Mouse (Mus musculus): ENCODE measurements around the gene Mapk8ip1. TPM values are rescaled to one million over a fixed set of nuclear protein-coding genes. Genes with fewer than 3 reads are reported as not detected.

The Mapk8ip1 gene
- polyA plus RNA-seq, 1 experiment from 2014 or later = 22.0 TPM

GRCm38 (mm10) chr2:92370375-92370774 lies 30.7 kb downstream of the Mapk8ip1 start:
- WGBS = 11% methylated on average over 19 of the region's 19 CpGs

GRCm38 (mm10) chr2:92367383-92368029 lies 33.6 kb downstream of the Mapk8ip1 start:
- no peak overlapping the region for H3K27ac ChIP-seq
- H3K9me3 ChIP-seq = no peaks in the 10 kb centered on the region
- H3K9ac ChIP-seq = no peak overlapping the region
- ATAC-seq (ENCODE audit: insufficient number of reproducible peaks, insufficient read depth, low FRiP score, low TSS enrichment, low read depth) = no peak
- 44% methylated on average over 20 of the region's 20 CpGs for WGBS
- H3K4me1 ChIP-seq = peaks cover 27% of the 10 kb centered on the region
- H3K36me3 ChIP-seq = peaks cover 37% of the 10 kb centered on the region
- peaks cover 37% of the 10 kb centered on the region for H3K27me3 ChIP-seq
- no peak overlapping the region for H3K4me2 ChIP-seq
- H3K4me3 ChIP-seq = no peak overlapping the region

More at GRCm38 (mm10) chr2:92370375-92370774, 30.7 kb downstream of the Mapk8ip1 start:
- Histone ChIP-seq H3K27ac (no peak overlapping the region), H3K27me3 (peaks cover 43% of the 10 kb centered on the region), H3K4me2 (peak overlapping the region; percentile 91), H3K4me1 (peaks cover 44% of the 10 kb centered on the region), H3K9ac (peak overlapping the region; percentile 73), H3K9me3 (no peaks in the 10 kb centered on the region), H3K36me3 (peaks cover 13% of the 10 kb centered on the region), H3K4me3 (peak overlapping the region; percentile 54)
- ATAC-seq (ENCODE audit: insufficient number of reproducible peaks, insufficient read depth, low FRiP score, low TSS enrichment, low read depth) = no peak

DNA sequence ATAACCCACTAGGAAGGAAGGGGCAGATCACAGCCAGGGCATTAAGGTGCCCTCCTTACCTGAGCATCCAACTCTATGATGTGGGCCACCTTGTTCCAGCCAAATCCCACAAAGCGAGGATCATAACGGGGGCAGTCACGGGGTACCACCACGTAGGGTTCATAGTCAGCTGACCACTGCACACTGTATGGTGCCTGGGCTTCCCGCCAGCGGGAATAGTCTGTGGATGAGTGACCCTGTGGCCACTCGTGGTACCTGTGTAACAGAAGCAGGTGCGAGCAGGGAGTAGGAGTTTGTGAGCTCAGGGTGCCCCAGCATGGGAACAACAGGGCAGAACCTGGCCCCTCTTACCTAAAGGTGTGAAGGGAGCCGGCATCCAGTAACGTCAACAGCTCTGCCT lies 35.5 kb downstream of the Mapk8ip1 start:
- 91% methylated on average over 10 of the region's 10 CpGs for WGBS
- peaks cover 50% of the 10 kb centered on the region for H3K36me3 ChIP-seq

DNA sequence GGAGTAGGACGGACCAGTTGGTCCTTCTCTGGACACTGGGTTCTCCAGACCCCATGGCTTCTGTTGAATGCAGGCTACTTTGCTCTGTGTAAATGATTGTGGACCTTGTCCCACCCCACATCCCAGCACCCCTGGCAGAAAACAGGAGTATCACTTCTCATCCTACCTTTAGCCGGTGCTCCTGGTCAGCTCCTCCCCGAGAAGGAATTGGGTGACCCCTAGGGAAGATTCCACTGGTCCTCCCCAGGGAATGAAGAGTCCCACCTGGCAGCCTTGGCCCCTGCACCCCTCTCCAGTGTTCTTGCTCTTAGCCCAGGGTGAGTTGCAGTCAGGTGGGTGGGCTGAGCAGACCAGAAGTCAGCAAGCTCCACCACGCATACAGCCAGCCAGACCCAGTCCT lies 37.0 kb downstream of the Mapk8ip1 start:
- Histone ChIP-seq H3K36me3 (peaks cover 65% of the 10 kb centered on the region), H3K9ac (no peak overlapping the region), H3K9me3 (no peaks in the 10 kb centered on the region), H3K27ac (no peak overlapping the region), H3K4me1 (no peaks in the 10 kb centered on the region), H3K27me3 (peaks cover 3% of the 10 kb centered on the region; the same call in 1 of the 2 replicates), H3K4me2 (no peak overlapping the region), H3K4me3 (no peak overlapping the region)
- WGBS = 85% methylated on average over 4 of the region's 4 CpGs
- ATAC-seq (ENCODE audit: insufficient number of reproducible peaks, insufficient read depth, low FRiP score, low TSS enrichment, low read depth) = no peak

More for the DNA sequence above, 35.5 kb downstream of the Mapk8ip1 start:
- H3K27me3 ChIP-seq = peaks cover 18% of the 10 kb centered on the region
- no peak overlapping the region for H3K9ac ChIP-seq
- no peak for ATAC-seq (ENCODE audit: insufficient number of reproducible peaks, insufficient read depth, low FRiP score, low TSS enrichment, low read depth)
- H3K4me2 ChIP-seq = no peak overlapping the region
- no peak overlapping the region for H3K4me3 ChIP-seq
- H3K27ac ChIP-seq = no peak overlapping the region
- H3K9me3 ChIP-seq = no peaks in the 10 kb centered on the region
- H3K4me1 ChIP-seq = peaks cover 8% of the 10 kb centered on the region

- H3K36me3 ChIP-seq = peaks cover 79% of the 10 kb centered on the region
- no peak overlapping the region for H3K4me3 ChIP-seq
- ATAC-seq (ENCODE audit: insufficient number of reproducible peaks, insufficient read depth, low FRiP score, low TSS enrichment, low read depth) = no peak
- H3K9ac ChIP-seq = no peak overlapping the region
- no peaks in the 10 kb centered on the region for H3K4me1 ChIP-seq
- H3K27me3 ChIP-seq = no peaks in the 10 kb centered on the region
- H3K9me3 ChIP-seq = no peaks in the 10 kb centered on the region
- peak overlapping the region; percentile 60 for H3K27ac ChIP-seq
- 88% methylated on average over 6 of the region's 6 CpGs for WGBS
- H3K4me2 ChIP-seq = no peak overlapping the region
These were observed 38.4 kb downstream of the Mapk8ip1 start for GRCm38 (mm10) chr2:92362571-92363228.

- H3K4me2 ChIP-seq = no peak overlapping the region
- no peaks in the 10 kb centered on the region for H3K4me1 ChIP-seq
- no peak overlapping the region for H3K4me3 ChIP-seq
- 75% methylated on average over 8 of the region's 8 CpGs for WGBS
- no peak overlapping the region for H3K27ac ChIP-seq
- no peak overlapping the region for H3K9ac ChIP-seq
- no peak for ATAC-seq (ENCODE audit: insufficient number of reproducible peaks, insufficient read depth, low FRiP score, low TSS enrichment, low read depth)
- no peaks in the 10 kb centered on the region for H3K27me3 ChIP-seq
- H3K9me3 ChIP-seq = no peaks in the 10 kb centered on the region
- peaks cover 88% of the 10 kb centered on the region for H3K36me3 ChIP-seq
These were observed 39.3 kb downstream of the Mapk8ip1 start for GRCm38 (mm10) chr2:92361795-92362194.

- Histone ChIP-seq H3K27ac (no peak overlapping the region), H3K9me3 (no peaks in the 10 kb centered on the region), H3K9ac (no peak overlapping the region), H3K27me3 (no peaks in the 10 kb centered on the region), H3K4me2 (no peak overlapping the region), H3K4me3 (no peak overlapping the region), H3K4me1 (no peaks in the 10 kb centered on the region), H3K36me3 (peaks cover 88% of the 10 kb centered on the region)
- WGBS = 23% methylated on average over 12 of the region's 12 CpGs
- no peak for ATAC-seq (ENCODE audit: insufficient number of reproducible peaks, insufficient read depth, low FRiP score, low TSS enrichment, low read depth)
These were observed 40.2 kb downstream of the Mapk8ip1 start for GRCm38 (mm10) chr2:92360893-92361292.

GRCm38 (mm10) chr2:92360186-92360823 lies 40.8 kb downstream of the Mapk8ip1 start:
- Histone ChIP-seq H3K27ac (no peak overlapping the region), H3K4me1 (no peaks in the 10 kb centered on the region), H3K27me3 (no peaks in the 10 kb centered on the region), H3K4me2 (no peak overlapping the region), H3K4me3 (no peak overlapping the region), H3K9ac (no peak overlapping the region), H3K36me3 (peaks cover 86% of the 10 kb centered on the region), H3K9me3 (no peaks in the 10 kb centered on the region)
- WGBS = 63% methylated on average over 25 of the region's 25 CpGs
- ATAC-seq (ENCODE audit: insufficient number of reproducible peaks, insufficient read depth, low FRiP score, low TSS enrichment, low read depth) = no peak

GRCm38 (mm10) chr2:92359301-92359700 lies 41.8 kb downstream of the Mapk8ip1 start:
- Histone ChIP-seq H3K4me3 (no peak overlapping the region), H3K27ac (no peak overlapping the region), H3K9ac (no peak overlapping the region), H3K9me3 (no peaks in the 10 kb centered on the region), H3K27me3 (no peaks in the 10 kb centered on the region), H3K36me3 (peaks cover 84% of the 10 kb centered on the region), H3K4me2 (no peak overlapping the region), H3K4me1 (no peaks in the 10 kb centered on the region)
- ATAC-seq (ENCODE audit: insufficient number of reproducible peaks, insufficient read depth, low FRiP score, low TSS enrichment, low read depth) = no peak
- WGBS = 89% methylated on average over 2 of the region's 2 CpGs

DNA sequence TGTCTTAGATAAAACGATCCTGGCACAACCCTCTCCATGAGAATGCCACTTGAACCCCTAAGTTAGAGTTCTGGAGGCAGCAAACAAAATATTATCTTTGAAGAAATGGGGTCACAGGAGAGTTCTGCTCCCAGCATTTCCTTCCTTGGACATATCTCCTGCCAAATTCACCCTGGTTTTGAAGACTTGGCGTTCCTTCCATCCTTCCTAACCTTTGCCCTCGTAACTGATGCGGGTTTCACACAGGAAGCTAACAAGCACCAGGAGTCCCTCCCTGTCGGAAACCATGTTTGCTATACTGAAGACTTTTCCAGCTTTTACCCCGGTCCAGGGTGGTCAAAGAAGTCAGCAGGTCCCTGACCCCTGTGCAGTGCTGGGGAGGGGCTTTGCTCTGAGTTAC lies 46.8 kb downstream of the Mapk8ip1 start:
- H3K36me3 ChIP-seq = peaks cover 79% of the 10 kb centered on the region
- H3K4me2 ChIP-seq = no peak overlapping the region
- no peak overlapping the region for H3K9ac ChIP-seq
- H3K27ac ChIP-seq = no peak overlapping the region
- no peaks in the 10 kb centered on the region for H3K27me3 ChIP-seq
- H3K9me3 ChIP-seq = no peaks in the 10 kb centered on the region
- 55% methylated on average over 6 of the region's 6 CpGs for WGBS
- no peak overlapping the region for H3K4me3 ChIP-seq
- H3K4me1 ChIP-seq = no peaks in the 10 kb centered on the region
- no peak for ATAC-seq (ENCODE audit: insufficient number of reproducible peaks, insufficient read depth, low FRiP score, low TSS enrichment, low read depth)

DNA sequence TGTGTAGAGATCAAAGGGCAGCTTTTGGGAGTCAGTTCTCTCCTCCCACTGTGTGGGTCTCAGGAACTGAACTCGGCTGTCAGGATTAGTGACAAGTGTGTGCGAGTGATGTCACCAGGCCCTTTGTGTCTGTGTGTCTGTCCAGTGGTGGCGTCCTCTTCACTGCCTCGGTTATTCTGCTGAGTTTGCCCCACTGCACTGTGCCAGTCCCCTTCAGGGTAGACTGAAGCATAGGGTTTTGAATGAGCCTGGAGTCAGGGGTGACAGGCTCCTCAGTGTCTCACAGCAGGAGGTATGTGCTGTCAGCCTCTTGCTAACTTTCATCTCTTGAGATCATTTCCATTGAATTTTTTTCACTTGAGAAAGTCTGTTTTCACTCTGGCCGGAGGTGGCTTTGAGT lies 47.7 kb downstream of the Mapk8ip1 start:
- 0 out of 2 replicates have a peak, but pooled peaks have one; percentile 26 for ATAC-seq (ENCODE audit: insufficient number of reproducible peaks, insufficient read depth, low FRiP score, low TSS enrichment, low read depth)
- Histone ChIP-seq H3K4me2 (no peak overlapping the region), H3K36me3 (peaks cover 79% of the 10 kb centered on the region), H3K4me3 (no peak overlapping the region), H3K27me3 (no peaks in the 10 kb centered on the region), H3K4me1 (no peaks in the 10 kb centered on the region), H3K9ac (no peak overlapping the region), H3K9me3 (no peaks in the 10 kb centered on the region), H3K27ac (no peak overlapping the region)
- WGBS = 66% methylated on average over 5 of the region's 5 CpGs

DNA sequence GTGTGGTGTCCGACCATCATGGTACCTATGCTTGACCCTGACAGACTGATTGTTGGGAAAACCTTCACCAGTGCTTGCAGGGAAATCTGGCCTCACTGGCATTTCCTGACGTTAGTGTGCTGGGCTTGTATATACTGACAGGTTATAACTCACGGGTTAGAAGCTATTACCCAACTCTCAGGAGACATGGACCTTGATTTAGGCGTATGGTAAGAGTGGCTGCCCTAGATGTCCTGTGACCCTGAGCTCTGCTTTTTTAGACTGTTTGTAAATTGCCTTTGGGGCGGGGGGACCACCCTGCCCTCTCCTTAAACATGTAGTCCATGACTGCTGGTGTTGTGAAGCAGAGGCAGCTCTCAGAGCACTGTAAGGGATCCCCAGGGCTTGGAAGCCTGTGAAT lies 50.4 kb downstream of the Mapk8ip1 start:
- no peak overlapping the region for H3K27ac ChIP-seq
- WGBS = 66% methylated on average over 5 of the region's 5 CpGs
- no peaks in the 10 kb centered on the region for H3K4me1 ChIP-seq
- no peak for ATAC-seq (ENCODE audit: insufficient number of reproducible peaks, insufficient read depth, low FRiP score, low TSS enrichment, low read depth)
- peaks cover 73% of the 10 kb centered on the region for H3K36me3 ChIP-seq
- H3K9ac ChIP-seq = no peak overlapping the region
- H3K9me3 ChIP-seq = no peaks in the 10 kb centered on the region
- no peak overlapping the region for H3K4me2 ChIP-seq
- no peak overlapping the region for H3K4me3 ChIP-seq
- no peaks in the 10 kb centered on the region for H3K27me3 ChIP-seq

Data from embryonic facial prominence, embryonic 13.5 days (tissue).